Mouse (Mus musculus): ENCODE measurements around the gene Frmd4a. TPM values are rescaled to one million over a fixed set of nuclear protein-coding genes. Genes with fewer than 3 reads are reported as not detected.

Gene Frmd4a
- polyA plus RNA-seq, 1 experiment: 22.8 TPM

DNA sequence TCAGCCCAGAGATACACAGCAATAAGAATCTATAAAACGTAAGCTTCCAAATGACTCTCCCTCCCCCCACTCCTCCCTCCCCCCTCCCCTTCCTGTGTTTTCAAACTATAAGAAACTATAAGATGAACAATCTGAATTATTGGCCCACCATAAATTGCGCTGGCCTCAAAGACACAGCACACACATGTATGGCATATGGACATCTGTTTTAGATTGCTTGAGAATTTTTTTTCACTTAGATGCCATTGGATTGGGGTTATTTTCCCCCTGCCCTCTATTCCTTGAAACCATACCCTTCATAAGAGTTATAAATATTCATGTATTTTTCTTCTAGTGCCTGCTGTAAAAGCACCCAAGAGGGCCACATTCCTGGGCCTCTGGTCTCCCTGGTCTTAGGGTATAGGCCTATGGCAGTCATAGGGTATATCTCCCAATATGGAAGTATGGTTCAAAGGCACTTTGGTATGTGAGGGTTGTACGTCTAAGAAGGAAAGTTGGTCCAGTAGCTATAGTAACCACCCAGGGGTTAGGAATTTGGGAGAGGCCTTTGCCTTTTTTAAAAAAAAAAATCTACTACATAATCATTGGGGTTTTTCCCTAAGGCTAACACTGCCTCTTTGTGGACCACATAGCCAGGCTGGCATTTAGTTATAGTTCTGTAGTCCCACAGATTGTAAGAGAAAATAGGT, 322.2 kb downstream of the Frmd4a start:
- Histone ChIP-seq H3K4me1 (ENCODE audit: control insufficient read depth, insufficient read depth, low read length) (no peaks in the 10 kb centered on the region), H3K27ac (ENCODE audit: control insufficient read depth, insufficient read depth, low read depth, low read length, poor library complexity) (no peak overlapping the region), H3K4me3 (replicated peaks; ENCODE audit: control insufficient read depth, low read depth, low read length) (no peak overlapping the region)
- 77% methylated on average over 3 of the region's 3 CpGs for WGBS
- TF ChIP-seq CTCF (IDR thresholded peaks at IDR 0.05; ENCODE audit: control insufficient read depth, insufficient read depth, low read length) (no peak), POLR2A (IDR thresholded peaks at IDR 0.05; ENCODE audit: borderline replicate concordance, control insufficient read depth, low read depth, low read length) (no peak)

DNA sequence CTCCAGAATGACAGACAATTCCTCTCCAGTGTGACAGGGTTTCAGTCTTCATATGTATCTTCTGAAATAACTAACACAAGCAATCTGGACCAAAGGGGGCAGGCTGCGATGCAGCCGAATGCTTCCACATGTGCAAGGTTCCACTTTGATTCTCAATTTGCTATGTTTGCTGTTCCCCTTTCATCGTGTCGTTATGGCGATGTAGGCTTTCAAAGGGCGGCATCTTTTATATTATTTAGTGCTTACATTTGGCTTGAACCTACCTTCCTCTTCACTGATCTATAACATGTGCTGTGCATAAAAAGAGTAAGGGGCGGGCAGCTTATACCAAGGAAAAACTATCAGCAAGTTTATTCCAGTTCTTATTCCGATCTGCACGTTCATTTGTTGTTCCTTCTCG, 322.9 kb downstream of the Frmd4a start:
- TF ChIP-seq POLR2A (IDR thresholded peaks at IDR 0.05; ENCODE audit: borderline replicate concordance, control insufficient read depth, low read depth, low read length) (no peak), CTCF (IDR thresholded peaks at IDR 0.05; ENCODE audit: control insufficient read depth, insufficient read depth, low read length) (no peak)
- Histone ChIP-seq H3K4me3 (replicated peaks; ENCODE audit: control insufficient read depth, low read depth, low read length) (no peak overlapping the region), H3K4me1 (ENCODE audit: control insufficient read depth, insufficient read depth, low read length) (no peaks in the 10 kb centered on the region), H3K27ac (ENCODE audit: control insufficient read depth, insufficient read depth, low read depth, low read length, poor library complexity) (no peak overlapping the region)
- WGBS: 84% methylated on average over 10 of the region's 10 CpGs

DNA sequence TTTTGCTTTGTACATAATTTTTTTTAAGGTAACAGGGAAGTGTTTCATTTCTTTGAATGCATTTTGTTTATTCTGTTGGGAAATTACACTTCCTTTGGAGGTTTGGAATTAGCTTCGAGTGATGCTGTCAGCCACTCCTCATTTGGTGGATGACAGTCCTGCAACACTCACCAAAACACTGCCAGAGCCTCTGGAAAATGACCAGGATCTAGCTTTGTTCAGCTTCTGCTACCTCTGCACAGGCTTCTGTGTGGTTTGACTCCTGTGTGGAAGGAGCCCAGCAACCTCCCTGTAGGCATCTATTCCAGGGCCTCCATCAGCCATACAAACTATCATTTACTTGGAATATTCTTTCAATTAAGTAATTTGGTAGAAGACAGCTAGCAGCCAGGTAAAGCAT, 323.6 kb downstream of the Frmd4a start:
- Histone ChIP-seq H3K4me1 (ENCODE audit: control insufficient read depth, insufficient read depth, low read length) (no peaks in the 10 kb centered on the region), H3K4me3 (replicated peaks; ENCODE audit: control insufficient read depth, low read depth, low read length) (no peak overlapping the region), H3K27ac (ENCODE audit: control insufficient read depth, insufficient read depth, low read depth, low read length, poor library complexity) (no peak overlapping the region)
- no peak for TF ChIP-seq CTCF (IDR thresholded peaks at IDR 0.05; ENCODE audit: control insufficient read depth, insufficient read depth, low read length)
- TF ChIP-seq POLR2A (IDR thresholded peaks at IDR 0.05; ENCODE audit: borderline replicate concordance, control insufficient read depth, low read depth, low read length): no peak
- WGBS: 41% methylated on average over 1 of the region's 1 CpGs

DNA sequence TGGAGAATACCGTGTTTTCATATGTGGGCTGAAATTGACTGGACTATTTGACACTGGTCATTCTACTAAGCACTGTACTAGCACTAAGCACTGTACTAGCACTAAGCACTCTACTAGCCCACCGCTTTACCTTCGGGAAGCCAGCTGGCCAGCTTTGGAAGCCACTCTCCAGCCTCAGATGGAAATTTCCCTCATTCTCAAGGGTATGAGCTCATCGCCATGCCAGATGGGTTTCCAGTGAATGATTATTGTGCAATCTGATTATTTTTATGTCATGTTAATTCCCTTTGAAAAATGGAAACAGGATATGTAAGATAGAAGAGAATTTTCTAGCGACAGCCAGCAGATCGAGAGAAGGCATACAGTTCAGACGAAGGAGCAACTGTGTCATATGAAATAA, 324.5 kb downstream of the Frmd4a start:
- H3K4me1 ChIP-seq (ENCODE audit: control insufficient read depth, insufficient read depth, low read length): no peaks in the 10 kb centered on the region
- no peak overlapping the region for H3K4me3 ChIP-seq (replicated peaks; ENCODE audit: control insufficient read depth, low read depth, low read length)
- H3K27ac ChIP-seq (ENCODE audit: control insufficient read depth, insufficient read depth, low read depth, low read length, poor library complexity): no peak overlapping the region
- TF ChIP-seq CTCF (IDR thresholded peaks at IDR 0.05; ENCODE audit: control insufficient read depth, insufficient read depth, low read length) (no peak), POLR2A (IDR thresholded peaks at IDR 0.05; ENCODE audit: borderline replicate concordance, control insufficient read depth, low read depth, low read length) (no peak)
- 81% methylated on average over 7 of the region's 7 CpGs for WGBS

DNA sequence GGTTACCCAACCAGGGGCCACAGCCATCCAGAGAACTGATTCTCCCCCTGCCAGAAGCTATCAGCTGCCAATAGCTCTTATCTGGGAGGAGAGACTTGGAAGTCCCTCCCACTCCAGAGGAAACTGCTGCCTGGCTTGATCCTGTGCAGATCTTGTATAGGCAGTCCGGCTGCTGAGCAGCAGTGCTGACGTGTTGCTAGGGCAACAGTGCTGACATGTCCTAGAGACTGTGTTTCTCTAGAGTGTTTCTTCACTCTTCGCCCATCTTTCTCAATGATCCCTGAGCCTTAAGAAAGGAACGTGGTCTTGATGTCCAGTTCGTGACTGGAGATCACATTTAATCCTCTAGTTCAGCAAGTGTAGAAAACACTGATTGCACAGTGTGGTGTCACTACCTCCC, 326.9 kb downstream of the Frmd4a start:
- TF ChIP-seq POLR2A (IDR thresholded peaks at IDR 0.05; ENCODE audit: borderline replicate concordance, control insufficient read depth, low read depth, low read length) (no peak), CTCF (IDR thresholded peaks at IDR 0.05; ENCODE audit: control insufficient read depth, insufficient read depth, low read length) (no peak)
- Histone ChIP-seq H3K4me3 (replicated peaks; ENCODE audit: control insufficient read depth, low read depth, low read length) (no peak overlapping the region), H3K27ac (ENCODE audit: control insufficient read depth, insufficient read depth, low read depth, low read length, poor library complexity) (no peak overlapping the region), H3K4me1 (ENCODE audit: control insufficient read depth, insufficient read depth, low read length) (no peaks in the 10 kb centered on the region)
- 77% methylated on average over 5 of the region's 5 CpGs for WGBS

DNA sequence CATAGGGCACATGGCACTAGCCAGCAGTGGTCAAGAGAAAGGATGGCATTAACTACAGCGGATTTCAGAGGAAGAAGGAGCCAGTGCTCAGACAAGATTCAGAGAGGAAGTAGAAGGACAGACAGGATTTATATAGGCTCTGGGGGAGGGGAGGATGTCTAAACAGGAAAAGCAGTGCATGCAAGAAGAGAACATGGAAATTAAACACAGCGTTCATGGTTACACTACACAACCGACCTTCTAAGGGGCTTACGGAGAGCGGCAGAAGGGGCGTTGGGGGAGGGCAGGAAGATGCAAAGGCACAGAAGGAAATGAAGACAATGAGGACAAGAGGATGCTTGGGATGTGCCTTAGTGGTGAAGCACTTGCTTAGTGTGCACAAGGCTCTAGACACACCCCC, 328.7 kb downstream of the Frmd4a start:
- TF ChIP-seq POLR2A (IDR thresholded peaks at IDR 0.05; ENCODE audit: borderline replicate concordance, control insufficient read depth, low read depth, low read length): no peak
- TF ChIP-seq CTCF (IDR thresholded peaks at IDR 0.05; ENCODE audit: control insufficient read depth, insufficient read depth, low read length): no peak
- WGBS: 11% methylated on average over 6 of the region's 6 CpGs
- H3K27ac ChIP-seq (ENCODE audit: control insufficient read depth, insufficient read depth, low read depth, low read length, poor library complexity): no peak overlapping the region
- H3K4me3 ChIP-seq (replicated peaks; ENCODE audit: control insufficient read depth, low read depth, low read length): no peak overlapping the region
- H3K4me1 ChIP-seq (ENCODE audit: control insufficient read depth, insufficient read depth, low read length): no peaks in the 10 kb centered on the region

DNA sequence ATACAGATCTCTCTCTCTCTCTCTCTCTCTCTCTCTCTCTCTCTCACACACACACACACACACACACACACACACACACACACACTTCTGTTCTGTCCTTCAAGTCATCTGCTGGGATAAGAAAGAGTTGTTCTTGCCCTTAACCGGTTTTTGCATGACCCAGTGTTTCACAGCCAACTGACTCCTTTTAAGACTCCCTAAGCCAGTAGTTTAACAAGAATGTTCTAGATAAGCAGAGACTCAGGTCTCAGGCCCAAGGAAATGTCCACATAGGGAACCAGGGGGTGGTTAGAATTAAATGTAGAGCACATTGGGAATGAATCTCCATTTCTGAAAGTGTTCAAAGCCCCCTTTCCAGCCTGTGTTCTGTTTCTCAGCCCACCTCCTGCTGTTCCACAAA, 329.4 kb downstream of the Frmd4a start:
- Histone ChIP-seq H3K27ac (ENCODE audit: control insufficient read depth, insufficient read depth, low read depth, low read length, poor library complexity) (no peak overlapping the region), H3K4me3 (replicated peaks; ENCODE audit: control insufficient read depth, low read depth, low read length) (no peak overlapping the region), H3K4me1 (ENCODE audit: control insufficient read depth, insufficient read depth, low read length) (no peaks in the 10 kb centered on the region)
- no peak for TF ChIP-seq POLR2A (IDR thresholded peaks at IDR 0.05; ENCODE audit: borderline replicate concordance, control insufficient read depth, low read depth, low read length)
- TF ChIP-seq CTCF (IDR thresholded peaks at IDR 0.05; ENCODE audit: control insufficient read depth, insufficient read depth, low read length): no peak
- WGBS: 68% methylated on average over 1 of the region's 1 CpGs

DNA sequence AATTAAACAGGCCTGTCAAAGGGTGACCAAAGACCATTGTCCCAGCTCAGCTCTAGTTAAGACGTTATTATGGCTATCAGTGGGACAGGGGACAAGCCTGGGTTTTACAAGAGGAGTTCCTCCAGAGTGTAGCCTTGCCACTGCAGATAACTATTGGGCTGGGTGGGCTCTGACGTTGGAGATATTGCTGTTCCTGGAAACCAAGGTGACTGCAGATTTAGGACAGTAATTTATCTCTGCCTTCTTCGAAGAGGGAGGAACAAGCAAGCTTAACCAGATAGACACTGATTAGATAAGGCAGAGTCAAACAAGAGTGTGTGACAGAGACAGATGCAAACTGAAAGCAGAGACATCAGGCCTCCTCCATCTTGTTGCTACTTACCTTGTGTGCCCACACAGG, 330.3 kb downstream of the Frmd4a start:
- 46% methylated on average over 3 of the region's 3 CpGs for WGBS
- Histone ChIP-seq H3K27ac (ENCODE audit: control insufficient read depth, insufficient read depth, low read depth, low read length, poor library complexity) (no peak overlapping the region), H3K4me1 (ENCODE audit: control insufficient read depth, insufficient read depth, low read length) (no peaks in the 10 kb centered on the region), H3K4me3 (replicated peaks; ENCODE audit: control insufficient read depth, low read depth, low read length) (no peak overlapping the region)
- TF ChIP-seq POLR2A (IDR thresholded peaks at IDR 0.05; ENCODE audit: borderline replicate concordance, control insufficient read depth, low read depth, low read length) (no peak), CTCF (IDR thresholded peaks at IDR 0.05; ENCODE audit: control insufficient read depth, insufficient read depth, low read length) (no peak)

DNA sequence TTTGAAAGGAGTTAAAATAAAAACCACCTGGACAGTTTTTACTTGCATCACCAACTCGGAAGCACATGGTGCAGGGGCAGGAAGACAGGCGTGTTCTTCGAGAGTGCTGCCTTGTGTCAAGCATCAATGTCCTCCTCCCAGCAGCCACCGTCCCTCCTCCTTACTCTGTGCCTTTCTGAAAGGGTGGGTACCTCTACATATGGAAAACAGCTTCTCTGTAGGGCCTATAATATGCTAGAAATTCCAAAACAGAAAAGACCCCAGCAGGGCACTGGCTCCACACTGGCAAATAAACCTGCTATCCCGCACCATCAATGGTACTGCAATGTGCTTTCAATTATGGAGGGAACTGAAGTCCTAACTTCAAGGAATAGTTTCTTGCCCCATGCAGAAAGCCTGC, 331.0 kb downstream of the Frmd4a start:
- H3K27ac ChIP-seq (ENCODE audit: control insufficient read depth, insufficient read depth, low read depth, low read length, poor library complexity): no peak overlapping the region
- 81% methylated on average over 5 of the region's 5 CpGs for WGBS
- no peak overlapping the region for H3K4me3 ChIP-seq (replicated peaks; ENCODE audit: control insufficient read depth, low read depth, low read length)
- TF ChIP-seq CTCF (IDR thresholded peaks at IDR 0.05; ENCODE audit: control insufficient read depth, insufficient read depth, low read length) (no peak), POLR2A (IDR thresholded peaks at IDR 0.05; ENCODE audit: borderline replicate concordance, control insufficient read depth, low read depth, low read length) (no peak)
- H3K4me1 ChIP-seq (ENCODE audit: control insufficient read depth, insufficient read depth, low read length): no peaks in the 10 kb centered on the region

All from bone marrow, adult 2 months (tissue).